Mouse (Mus musculus) liver, embryonic 14.5 days (tissue): ENCODE data around the gene Gm42715.

Experiments
- CTCF ChIP-seq: IDR thresholded peaks from 2 replicates; pipeline ENCODE4 v1.5.1; 2016; ENCODE audit warnings: antibody characterized with exemption, low read depth, control low read depth
- EP300 ChIP-seq: IDR thresholded peaks from 2 replicates; pipeline ENCODE4 v1.6.1; 2016; ENCODE audit warnings: antibody characterized with exemption, low read depth

DNA sequence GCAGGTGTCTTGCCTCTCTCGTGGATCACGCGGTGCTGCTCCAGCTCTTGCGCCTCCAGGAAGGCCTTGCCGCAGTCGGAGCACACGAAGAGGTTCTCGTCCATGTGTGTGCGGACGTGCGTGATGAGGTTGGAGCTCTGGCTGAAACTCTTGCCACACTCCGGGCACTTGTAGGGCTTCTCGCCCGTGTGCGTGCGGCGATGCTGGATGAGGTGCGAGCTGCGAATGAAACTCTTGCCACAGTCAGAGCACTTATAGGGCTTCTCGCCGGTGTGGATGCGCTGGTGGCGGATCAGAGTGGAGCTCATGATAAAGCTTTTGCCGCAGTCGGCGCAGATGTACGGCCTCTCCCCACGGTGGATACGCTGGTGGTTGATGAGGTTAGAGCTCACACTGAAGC, 91.6 kb downstream of the Gm42715 start:
- TF ChIP-seq CTCF (no peak), EP300 (no peak)
